Mouse (Mus musculus): Measurements from ENCODE around the gene Plcb1. TPM values are rescaled to one million over a fixed set of nuclear protein-coding genes. Genes with fewer than 3 reads are reported as not detected.

Plcb1 gene
- polyA plus RNA-seq, 1 experiment from 2014 or later: 12.1 TPM

GRCm38 (mm10) chr2:135051540-135052288 is 265.8 kb downstream of the Plcb1 start:
- WGBS: 72% methylated on average over 4 of the region's 4 CpGs
- Histone ChIP-seq H3K4me3 (no peak overlapping the region), H3K27me3 (no peaks in the 10 kb centered on the region), H3K9ac (no peak overlapping the region), H3K27ac (no peak overlapping the region), H3K36me3 (no peaks in the 10 kb centered on the region), H3K4me1 (no peaks in the 10 kb centered on the region), H3K9me3 (no peaks in the 10 kb centered on the region), H3K4me2 (no peak overlapping the region)
- no peak for ATAC-seq (ENCODE audit: insufficient number of reproducible peaks, low FRiP score, low TSS enrichment, low read depth)

GRCm38 (mm10) chr2:135053391-135053790 is 267.5 kb downstream of the Plcb1 start:
- H3K4me1 ChIP-seq: no peaks in the 10 kb centered on the region
- H3K27me3 ChIP-seq: no peaks in the 10 kb centered on the region
- H3K4me3 ChIP-seq: no peak overlapping the region
- H3K9me3 ChIP-seq: no peaks in the 10 kb centered on the region
- H3K27ac ChIP-seq: no peak overlapping the region
- no peak for ATAC-seq (ENCODE audit: insufficient number of reproducible peaks, low FRiP score, low TSS enrichment, low read depth)
- H3K9ac ChIP-seq: no peak overlapping the region
- H3K4me2 ChIP-seq: no peak overlapping the region
- 72% methylated on average over 3 of the region's 3 CpGs for WGBS
- no peaks in the 10 kb centered on the region for H3K36me3 ChIP-seq

- no peak overlapping the region for H3K4me2 ChIP-seq
- H3K4me1 ChIP-seq: no peaks in the 10 kb centered on the region
- ATAC-seq (ENCODE audit: insufficient number of reproducible peaks, low FRiP score, low TSS enrichment, low read depth): no peak
- no peak overlapping the region for H3K9ac ChIP-seq
- no peaks in the 10 kb centered on the region for H3K36me3 ChIP-seq
- no peak overlapping the region for H3K27ac ChIP-seq
- H3K9me3 ChIP-seq: no peaks in the 10 kb centered on the region
- no peak overlapping the region for H3K4me3 ChIP-seq
- no peaks in the 10 kb centered on the region for H3K27me3 ChIP-seq
Observed at GRCm38 (mm10) chr2:135067419-135067818, 281.6 kb downstream of the Plcb1 start.

- no peak for ATAC-seq (ENCODE audit: insufficient number of reproducible peaks, low FRiP score, low TSS enrichment, low read depth)
- no peak overlapping the region for H3K4me3 ChIP-seq
- H3K9ac ChIP-seq: no peak overlapping the region
- H3K9me3 ChIP-seq: no peaks in the 10 kb centered on the region
- H3K36me3 ChIP-seq: no peaks in the 10 kb centered on the region
- H3K4me2 ChIP-seq: no peak overlapping the region
- H3K4me1 ChIP-seq: no peaks in the 10 kb centered on the region
- H3K27ac ChIP-seq: no peak overlapping the region
- no peaks in the 10 kb centered on the region for H3K27me3 ChIP-seq
- 68% methylated on average over 4 of the region's 4 CpGs for WGBS
Observed at GRCm38 (mm10) chr2:135071349-135071748, 285.5 kb downstream of the Plcb1 start.

GRCm38 (mm10) chr2:135072503-135072902 is 286.6 kb downstream of the Plcb1 start:
- no peaks in the 10 kb centered on the region for H3K4me1 ChIP-seq
- no peak overlapping the region for H3K27ac ChIP-seq
- H3K27me3 ChIP-seq: no peaks in the 10 kb centered on the region
- H3K4me2 ChIP-seq: no peak overlapping the region
- H3K9me3 ChIP-seq: no peaks in the 10 kb centered on the region
- WGBS: 79% methylated on average over 5 of the region's 5 CpGs
- no peaks in the 10 kb centered on the region for H3K36me3 ChIP-seq
- no peak overlapping the region for H3K9ac ChIP-seq
- no peak overlapping the region for H3K4me3 ChIP-seq
- ATAC-seq (ENCODE audit: insufficient number of reproducible peaks, low FRiP score, low TSS enrichment, low read depth): no peak

GRCm38 (mm10) chr2:135073014-135073413 is 287.1 kb downstream of the Plcb1 start:
- WGBS: 78% methylated on average over 5 of the region's 5 CpGs
- H3K9me3 ChIP-seq: no peaks in the 10 kb centered on the region
- no peak overlapping the region for H3K4me3 ChIP-seq
- ATAC-seq (ENCODE audit: insufficient number of reproducible peaks, low FRiP score, low TSS enrichment, low read depth): no peak
- H3K27me3 ChIP-seq: no peaks in the 10 kb centered on the region
- H3K4me1 ChIP-seq: no peaks in the 10 kb centered on the region
- H3K27ac ChIP-seq: no peak overlapping the region
- H3K36me3 ChIP-seq: no peaks in the 10 kb centered on the region
- no peak overlapping the region for H3K4me2 ChIP-seq
- H3K9ac ChIP-seq: no peak overlapping the region

- H3K36me3 ChIP-seq: no peaks in the 10 kb centered on the region
- ATAC-seq (ENCODE audit: insufficient number of reproducible peaks, low FRiP score, low TSS enrichment, low read depth): no peak
- H3K27ac ChIP-seq: no peak overlapping the region
- H3K4me2 ChIP-seq: no peak overlapping the region
- no peaks in the 10 kb centered on the region for H3K4me1 ChIP-seq
- no peak overlapping the region for H3K9ac ChIP-seq
- no peaks in the 10 kb centered on the region for H3K27me3 ChIP-seq
- H3K9me3 ChIP-seq: no peaks in the 10 kb centered on the region
- 72% methylated on average over 1 of the region's 1 CpGs for WGBS
- H3K4me3 ChIP-seq: no peak overlapping the region
Observed at GRCm38 (mm10) chr2:135075375-135075774, 289.5 kb downstream of the Plcb1 start.

GRCm38 (mm10) chr2:135092588-135093162 is 306.8 kb downstream of the Plcb1 start:
- H3K27me3 ChIP-seq: no peaks in the 10 kb centered on the region
- 55% methylated on average over 5 of the region's 5 CpGs for WGBS

GRCm38 (mm10) chr2:135101292-135101691 is 315.4 kb downstream of the Plcb1 start:
- Histone ChIP-seq H3K27ac (no peak overlapping the region), H3K4me1 (no peaks in the 10 kb centered on the region), H3K4me3 (no peak overlapping the region), H3K9me3 (no peaks in the 10 kb centered on the region), H3K9ac (no peak overlapping the region), H3K36me3 (no peaks in the 10 kb centered on the region), H3K27me3 (no peaks in the 10 kb centered on the region), H3K4me2 (no peak overlapping the region)
- ATAC-seq (ENCODE audit: insufficient number of reproducible peaks, low FRiP score, low TSS enrichment, low read depth): no peak
- 80% methylated on average over 4 of the region's 4 CpGs for WGBS

More at GRCm38 (mm10) chr2:135092588-135093162, 306.8 kb downstream of the Plcb1 start:
- no peaks in the 10 kb centered on the region for H3K9me3 ChIP-seq
- ATAC-seq (ENCODE audit: insufficient number of reproducible peaks, low FRiP score, low TSS enrichment, low read depth): no peak
- H3K4me2 ChIP-seq: no peak overlapping the region
- H3K9ac ChIP-seq: no peak overlapping the region
- H3K4me1 ChIP-seq: 0 out of 2 replicates have a peak, but pooled peaks cover 3% of the 10 kb centered on the region
- no peak overlapping the region for H3K27ac ChIP-seq
- no peaks in the 10 kb centered on the region for H3K36me3 ChIP-seq
- H3K4me3 ChIP-seq: no peak overlapping the region

- Histone ChIP-seq H3K9me3 (no peaks in the 10 kb centered on the region), H3K36me3 (no peaks in the 10 kb centered on the region), H3K27ac (no peak overlapping the region), H3K27me3 (no peaks in the 10 kb centered on the region), H3K4me3 (no peak overlapping the region), H3K4me1 (no peaks in the 10 kb centered on the region), H3K4me2 (no peak overlapping the region), H3K9ac (no peak overlapping the region)
- 74% methylated on average over 1 of the region's 1 CpGs for WGBS
- ATAC-seq (ENCODE audit: insufficient number of reproducible peaks, low FRiP score, low TSS enrichment, low read depth): no peak
Observed at GRCm38 (mm10) chr2:135101943-135102342, 316.1 kb downstream of the Plcb1 start.

GRCm38 (mm10) chr2:135106649-135107048 is 320.8 kb downstream of the Plcb1 start:
- Histone ChIP-seq H3K36me3 (no peaks in the 10 kb centered on the region), H3K4me2 (no peak overlapping the region), H3K27ac (no peak overlapping the region), H3K4me1 (no peaks in the 10 kb centered on the region), H3K9me3 (no peaks in the 10 kb centered on the region), H3K9ac (no peak overlapping the region), H3K4me3 (no peak overlapping the region), H3K27me3 (no peaks in the 10 kb centered on the region)
- ATAC-seq (ENCODE audit: insufficient number of reproducible peaks, low FRiP score, low TSS enrichment, low read depth): no peak
- 95% methylated on average over 4 of the region's 4 CpGs for WGBS

GRCm38 (mm10) chr2:135108607-135109006 is 322.7 kb downstream of the Plcb1 start:
- no peaks in the 10 kb centered on the region for H3K27me3 ChIP-seq
- ATAC-seq (ENCODE audit: insufficient number of reproducible peaks, low FRiP score, low TSS enrichment, low read depth): no peak
- H3K4me2 ChIP-seq: no peak overlapping the region
- 65% methylated on average over 2 of the region's 2 CpGs for WGBS
- H3K9ac ChIP-seq: no peak overlapping the region
- no peaks in the 10 kb centered on the region for H3K36me3 ChIP-seq
- no peak overlapping the region for H3K27ac ChIP-seq
- no peaks in the 10 kb centered on the region for H3K9me3 ChIP-seq
- H3K4me1 ChIP-seq: no peaks in the 10 kb centered on the region
- no peak overlapping the region for H3K4me3 ChIP-seq

Measured in limb, embryonic 15.5 days (tissue).